Mouse (Mus musculus) hindbrain, postnatal 0 days (tissue): ENCODE measurements at regions not wholly inside any gene's neighbourhood (a gene's known extent, or its start where the extent isn't known, plus 50 kb on each side); places are given as distances from the start of the nearest gene placed in this dataset.
"Not testable (repeated sequence)": the region's sequence is repeated elsewhere in the genome, so short reads cannot be mapped to it uniquely, and the experiment has no call there.

Experiments
- ATAC-seq: fragments of 200-750 bp; cut with Nextera tagmentation; 2 replicates; pipeline ENCODE4 v1.8.0; 2017; ENCODE audit warnings: mild to moderate bottlenecking, moderate TSS enrichment, moderate library complexity
- DNase-seq: peaks from one replicate; pipeline ENCODE4 v3.0.0-alpha.2; 2015; ENCODE audit warnings: low spot score
- H3K27ac ChIP-seq: fragments of 300-500 bp; sonication (generic); 2 replicates; pipeline ENCODE4 v1.5.1; 2014; ENCODE audit warnings: mild to moderate bottlenecking
- H3K27me3 ChIP-seq: fragments of 300-500 bp; sonication (generic); 2 replicates; pipeline ENCODE4 v1.6.1; 2014; ENCODE audit warnings: low read length, mixed read lengths; ENCODE audit not compliant: insufficient read depth
- H3K36me3 ChIP-seq: fragments of 300-500 bp; sonication (generic); 2 replicates; pipeline ENCODE4 v1.6.1; 2014; ENCODE audit warnings: low read length, mixed read lengths; ENCODE audit not compliant: insufficient read depth
- H3K4me1 ChIP-seq: fragments of 300-500 bp; sonication (generic); 2 replicates; pipeline ENCODE4 v1.6.1; 2014; ENCODE audit warnings: antibody characterized with exemption, low read length, mixed read lengths; ENCODE audit not compliant: insufficient read depth
- H3K4me2 ChIP-seq: fragments of 300-500 bp; sonication (generic); 2 replicates; pipeline ENCODE4 v1.6.1; 2014; ENCODE audit warnings: low read depth, mild to moderate bottlenecking, low read length, moderate library complexity, mixed read lengths
- H3K4me3 ChIP-seq: fragments of 300-500 bp; sonication (generic); 2 replicates; pipeline ENCODE4 v1.5.1; 2014; ENCODE audit warnings: low read length
- H3K9ac ChIP-seq: fragments of 300-500 bp; sonication (generic); replicated peaks from 2 replicates; pipeline ENCODE4 v1.6.1; 2014; ENCODE audit warnings: mild to moderate bottlenecking, low read length, moderate library complexity, mixed read lengths
- H3K9me3 ChIP-seq: fragments of 300-500 bp; sonication (generic); 2 replicates; pipeline ENCODE4 v1.6.1; 2016; ENCODE audit warnings: low read length, mixed read lengths
- CTCF ChIP-seq: IDR thresholded peaks from 2 replicates; pipeline ENCODE4 v1.5.1; 2016; ENCODE audit warnings: antibody characterized with exemption, control low read depth, low read depth
- WGBS: fragments of 180-500 bp; shearing (Covaris S2); extraction: QIAGEN DNeasy Blood & Tissue Kit; methylation state at CpG from one replicate; pipeline ENCODE4 v1.1.7; 2014; 5-methylcytosine and 5-hydroxymethylcytosine counted together

- WGBS = 23% methylated on average over 7 of the region's 7 CpGs
- H3K27ac ChIP-seq = peak overlapping the region; percentile 95
- no peaks in the 10 kb centered on the region for H3K36me3 ChIP-seq
- peak; percentile 66 for DNase-seq
- H3K4me3 ChIP-seq = 0 out of 2 replicates have a peak overlapping the region, but pooled peaks have one; percentile 29
- peaks cover 17% of the 10 kb centered on the region for H3K4me1 ChIP-seq
- H3K9me3 ChIP-seq = no peaks in the 10 kb centered on the region
- H3K27me3 ChIP-seq = no peaks in the 10 kb centered on the region
- peak overlapping the region; percentile 60 for H3K4me2 ChIP-seq
- peak; percentile 6; the same call in 1 of the 2 replicates for ATAC-seq
- peak overlapping the region; percentile 56; the same call in 1 of the 2 replicates for H3K9ac ChIP-seq
- TF ChIP-seq CTCF = no peak
Measured at GRCm38 (mm10) chr9:41891206-41891605, 232.9 kb downstream of the Sorl1 start.

DNA sequence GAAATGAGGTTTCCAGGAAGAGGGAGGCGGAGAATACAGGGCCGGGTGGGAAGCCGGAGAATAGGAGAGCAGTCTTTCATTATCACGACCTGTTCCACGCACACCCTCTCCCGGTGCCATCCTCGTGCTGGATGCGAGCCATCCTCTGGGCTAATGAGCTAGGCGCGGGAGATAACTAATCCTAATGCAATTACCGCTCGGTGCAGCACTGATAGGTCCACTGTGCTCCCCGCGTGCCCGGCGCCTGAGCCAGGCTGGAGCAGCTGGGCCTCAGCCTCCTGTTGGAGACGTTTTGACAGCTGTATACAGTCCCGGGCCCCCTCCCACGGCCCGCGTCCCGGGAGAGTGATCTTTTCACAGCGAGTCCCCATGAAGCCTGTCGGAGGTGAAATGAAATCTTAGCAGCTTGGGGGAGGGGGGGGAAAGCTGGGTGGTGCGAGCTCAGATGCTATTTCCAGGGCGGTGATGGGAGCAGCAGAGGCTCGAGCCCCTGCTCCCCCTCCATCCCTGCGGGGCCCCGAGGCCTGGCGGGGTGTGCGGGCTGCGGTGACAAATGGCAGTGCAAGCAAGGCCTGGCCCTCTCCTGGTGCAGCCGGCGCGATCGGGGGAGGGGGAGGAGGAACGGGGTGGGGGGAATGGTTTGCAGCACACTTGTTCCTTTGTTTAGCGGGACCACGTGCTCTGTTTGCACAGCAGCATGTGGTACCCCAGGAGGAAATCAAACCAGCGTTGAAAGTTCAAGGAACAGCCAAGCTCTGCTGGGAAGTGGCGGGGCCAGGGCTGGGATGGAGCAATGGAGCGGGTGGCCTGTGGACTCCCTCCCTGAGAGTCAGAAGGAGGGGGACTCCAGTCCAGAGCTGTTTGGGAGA, 233.6 kb downstream of the Sorl1 start:
- peak overlapping the region; percentile 56 for H3K9ac ChIP-seq
- under 1% methylated on average over 40 of the region's 42 CpGs for WGBS
- DNase-seq = peak; percentile 89
- no peaks in the 10 kb centered on the region for H3K9me3 ChIP-seq
- peak overlapping the region; percentile 60 for H3K4me2 ChIP-seq
- H3K4me3 ChIP-seq = peak overlapping the region; percentile 29
- H3K27me3 ChIP-seq = no peaks in the 10 kb centered on the region
- peak; percentile 29 for TF ChIP-seq CTCF
- ATAC-seq = peak; percentile 94
- H3K27ac ChIP-seq = peak overlapping the region; percentile 95
- peaks cover 17% of the 10 kb centered on the region for H3K4me1 ChIP-seq
- H3K36me3 ChIP-seq = no peaks in the 10 kb centered on the region

DNA sequence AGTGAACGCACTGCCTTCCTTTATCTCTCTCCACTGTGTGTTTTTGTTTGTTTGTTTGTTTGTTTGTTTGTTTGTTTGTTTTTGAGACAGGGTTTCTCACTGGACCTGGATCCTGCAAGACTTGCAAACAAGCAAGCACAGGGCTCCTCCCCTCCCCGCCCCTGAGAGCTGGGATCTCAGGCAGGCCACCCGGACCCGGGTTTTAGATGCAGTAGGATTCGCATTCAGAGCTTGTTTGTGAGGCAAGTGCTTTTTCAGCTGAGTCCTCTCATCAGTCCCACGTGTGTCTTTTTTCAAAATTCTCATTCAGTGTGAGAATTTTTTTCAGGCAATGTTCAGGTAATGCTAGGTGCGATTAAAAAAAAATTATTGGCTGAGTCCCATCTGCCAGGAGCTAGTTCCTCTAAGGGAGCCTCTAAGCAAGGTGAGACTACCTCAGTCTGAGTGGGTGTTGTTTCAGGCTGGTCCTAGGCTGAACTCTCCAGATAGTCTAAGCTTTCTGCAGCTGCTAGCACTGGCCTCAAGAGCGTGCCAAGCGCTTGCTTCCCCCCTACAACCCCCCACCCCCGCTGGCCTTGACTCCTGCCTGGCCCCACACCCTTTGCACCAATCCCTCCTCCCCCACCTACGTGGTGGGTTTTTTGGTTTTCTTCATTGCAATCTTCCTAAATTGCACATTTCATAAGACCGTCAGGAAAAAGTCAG, 234.4 kb downstream of the Sorl1 start:
- Histone ChIP-seq H3K9me3 (no peaks in the 10 kb centered on the region), H3K36me3 (no peaks in the 10 kb centered on the region)
- TF ChIP-seq CTCF = no peak

DNA sequence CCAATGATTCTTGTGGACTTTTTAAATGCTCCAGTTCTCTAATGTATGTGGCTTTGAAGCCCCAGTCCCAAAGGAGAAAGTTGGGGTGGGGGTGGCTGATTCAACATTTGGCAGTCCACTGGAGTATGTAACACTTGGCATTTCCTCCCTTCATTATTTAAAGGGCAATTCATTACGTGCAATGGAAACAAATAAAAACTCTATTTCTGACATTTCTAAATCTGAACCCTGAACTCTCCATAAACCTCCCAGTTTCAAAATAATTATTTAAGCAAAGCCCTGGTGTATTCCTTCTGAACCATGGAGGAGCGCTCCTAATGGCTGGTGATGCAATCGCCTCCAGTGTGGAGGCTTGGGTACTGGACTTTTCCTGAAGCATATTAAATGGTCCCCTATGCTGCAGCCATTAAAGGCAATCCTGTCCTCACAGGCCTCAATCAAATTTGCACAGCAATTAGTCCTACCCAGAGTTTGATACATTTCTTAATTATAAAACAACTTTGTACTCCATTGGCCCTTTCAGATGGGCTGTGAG, 235.4 kb downstream of the Sorl1 start:
- Histone ChIP-seq H3K36me3 (no peaks in the 10 kb centered on the region), H3K4me1 (peaks cover 17% of the 10 kb centered on the region), H3K27me3 (no peaks in the 10 kb centered on the region), H3K4me3 (no peak overlapping the region), H3K9me3 (no peaks in the 10 kb centered on the region), H3K4me2 (no peak overlapping the region), H3K9ac (no peak overlapping the region), H3K27ac (no peak overlapping the region)
- no peak for ATAC-seq
- no peak for TF ChIP-seq CTCF
- no peak for DNase-seq
- WGBS = 67% methylated on average over 3 of the region's 3 CpGs

More for the DNA sequence above, 234.4 kb downstream of the Sorl1 start:
- peak overlapping the region; percentile 60 for H3K4me2 ChIP-seq
- WGBS = 33% methylated on average over 12 of the region's 12 CpGs
- peak overlapping the region; percentile 95 for H3K27ac ChIP-seq
- peak overlapping the region; percentile 29 for H3K4me3 ChIP-seq
- ATAC-seq (peak; percentile 61), DNase-seq (peak; percentile 65)
- H3K9ac ChIP-seq = peak overlapping the region; percentile 56
- peaks cover 17% of the 10 kb centered on the region for H3K4me1 ChIP-seq
- H3K27me3 ChIP-seq = no peaks in the 10 kb centered on the region

DNA sequence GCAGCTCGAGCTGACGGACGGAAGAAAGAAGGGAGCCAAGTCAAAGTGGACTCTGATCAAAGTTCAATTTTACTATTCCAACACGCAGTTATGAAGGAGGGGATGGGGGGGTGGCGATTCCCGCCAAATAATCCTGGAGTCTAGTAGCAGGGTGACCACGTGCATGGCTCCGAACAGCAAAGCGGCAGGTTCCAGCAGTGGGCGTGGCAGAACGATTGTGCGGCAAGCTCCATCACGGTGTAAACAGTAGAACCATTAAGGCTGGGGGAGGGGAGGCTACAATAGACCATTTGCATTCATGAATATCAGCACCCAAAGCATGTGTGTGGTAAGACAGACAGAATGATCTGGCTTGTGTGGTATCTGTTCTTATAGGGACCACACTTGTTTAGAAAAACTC, 237.6 kb downstream of the Sorl1 start:
- not testable (repeated sequence) for H3K4me3 ChIP-seq, DNase-seq, H3K9ac ChIP-seq, H3K27ac ChIP-seq, ATAC-seq, H3K4me2 ChIP-seq, H3K9me3 ChIP-seq, H3K36me3 ChIP-seq, H3K27me3 ChIP-seq
- WGBS = 89% methylated on average over 13 of the region's 13 CpGs
- peaks cover 17% of the 10 kb centered on the region for H3K4me1 ChIP-seq

DNA sequence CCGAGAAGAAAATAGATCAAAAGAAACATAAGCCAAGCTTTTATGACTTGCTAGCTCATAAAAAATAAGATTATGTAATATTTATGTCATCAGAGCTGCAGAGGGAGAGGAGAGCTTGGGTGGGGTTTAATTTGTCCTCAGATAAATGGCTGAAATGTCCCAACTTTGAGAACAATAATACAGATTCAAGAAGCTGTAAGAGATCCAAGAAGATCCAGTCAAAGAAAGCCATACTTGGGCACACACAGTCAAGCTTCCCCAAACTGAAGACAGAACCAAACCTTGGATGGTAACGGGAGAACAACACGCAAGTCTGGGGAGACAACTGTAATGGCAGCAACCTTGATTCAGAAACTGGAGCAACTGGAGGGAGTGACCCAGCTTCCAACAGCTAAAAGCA, 243.6 kb downstream of the Sorl1 start:
- peaks cover 8% of the 10 kb centered on the region for H3K4me1 ChIP-seq
- H3K27me3 ChIP-seq = no peaks in the 10 kb centered on the region
- H3K9me3 ChIP-seq = no peaks in the 10 kb centered on the region
- H3K27ac ChIP-seq = no peak overlapping the region
- 93% methylated on average over 3 of the region's 3 CpGs for WGBS
- H3K9ac ChIP-seq = no peak overlapping the region
- DNase-seq (no peak), ATAC-seq (no peak)
- TF ChIP-seq CTCF = no peak
- no peak overlapping the region for H3K4me2 ChIP-seq
- no peak overlapping the region for H3K4me3 ChIP-seq
- H3K36me3 ChIP-seq = no peaks in the 10 kb centered on the region
